Mouse (Mus musculus) mouse embryonic stem cell (cell line): ENCODE measurements at regions not wholly inside any gene's neighbourhood (a gene's known extent, or its start where the extent isn't known, plus 50 kb on each side); places are given as distances from the start of the nearest gene placed in this dataset.
"Not testable (repeated sequence)": the region's sequence is repeated elsewhere in the genome, so short reads cannot be mapped to it uniquely, and the experiment has no call there.

ENCODE experiments used
- in situ Hi-C, 2 experiments: fragments of 300-500 bp; cut with MboI; formaldehyde crosslinking; loops; 1 replicate in 1 of 2; 3 replicates in 1 of 2; pipeline ENCODE4 v1.14.3; 2019 to 2020; ENCODE audit warnings: low sequenced_read_pairs in 2 of 2, low pct_unique_long_range_greater_than_20kb in 1 of 2, mixed read lengths in 1 of 2; ENCODE audit not compliant: unreplicated experiment in 1 of 2

DNA sequence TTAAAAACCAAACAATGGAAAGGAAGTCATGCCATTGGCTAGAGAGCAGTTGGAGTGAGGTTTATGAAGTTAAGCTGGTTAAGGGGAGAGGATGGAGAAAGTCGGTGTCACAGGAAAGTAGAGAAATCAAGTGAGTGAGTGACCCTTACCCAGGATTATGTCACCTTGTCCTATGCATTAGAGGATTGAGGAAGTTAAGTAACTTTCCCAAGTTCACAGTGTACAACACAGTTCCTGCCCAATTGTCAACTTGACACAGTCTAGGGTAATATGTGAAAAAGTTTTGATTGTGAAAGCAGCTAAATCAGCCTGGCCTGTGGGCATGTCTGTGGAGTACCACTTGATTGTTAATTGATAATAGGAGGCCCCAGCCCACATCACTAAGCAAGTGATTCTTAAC is 156.0 kb upstream of the Creb1 start:
- in situ Hi-C loops, result not testable (repeated sequence)

DNA sequence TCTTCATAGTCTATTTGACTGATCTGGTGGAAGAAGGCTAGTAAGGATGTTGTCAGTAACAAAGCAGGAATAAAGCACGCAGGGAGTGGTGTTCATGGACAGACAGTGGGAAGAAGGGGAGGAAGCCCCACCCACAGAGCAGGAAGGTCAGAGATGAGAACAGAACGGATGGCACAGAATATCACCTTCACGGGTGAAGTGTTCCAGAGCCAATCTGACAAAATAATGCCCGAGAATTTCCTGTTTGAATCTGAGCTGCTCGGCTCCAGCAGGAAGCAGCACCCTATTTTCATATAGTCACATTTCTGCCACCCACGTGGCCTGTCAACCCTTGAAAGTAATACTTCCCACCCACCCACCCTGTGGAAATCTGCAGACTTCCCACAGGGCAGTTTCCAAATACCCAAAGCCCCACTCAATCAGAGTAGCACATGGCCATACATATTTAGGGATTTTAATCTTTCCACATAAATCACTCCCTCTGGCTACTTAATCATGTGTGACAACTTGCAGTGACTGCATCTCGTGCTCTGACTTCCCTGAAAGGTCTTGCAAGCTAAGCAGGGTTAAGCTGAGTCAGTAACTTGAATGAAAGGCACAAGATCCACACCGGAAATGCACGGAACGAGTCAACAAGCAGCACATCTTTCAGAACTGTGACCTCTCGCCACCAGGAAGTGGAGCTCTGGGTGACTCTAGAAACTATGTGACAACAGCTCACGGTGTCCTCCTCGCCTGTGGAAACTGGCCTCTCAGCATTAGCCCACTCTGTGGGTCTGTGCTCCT is 158.0 kb upstream of the Creb1 start:
- in situ Hi-C loops, result no loop called here

DNA sequence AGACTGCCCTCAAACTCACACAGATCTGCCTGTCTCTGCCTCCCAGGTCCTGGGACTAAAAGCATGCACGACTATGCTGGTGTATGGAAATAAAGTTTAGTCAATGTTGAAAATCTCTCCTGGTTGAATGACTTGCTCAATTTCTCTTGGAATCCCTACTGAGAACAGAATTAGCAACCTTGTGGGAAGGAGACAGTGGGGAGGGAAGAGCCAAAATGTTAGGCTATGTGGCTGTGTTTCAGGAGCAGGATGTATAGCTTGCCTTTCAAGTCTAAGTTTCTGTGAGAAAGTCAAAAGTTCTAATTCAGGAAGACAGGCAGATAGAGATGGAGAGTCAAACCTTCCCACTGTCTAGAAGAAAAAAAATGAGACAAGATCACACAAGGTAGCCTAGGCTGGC is 168.3 kb upstream of the Creb1 start:
- in situ Hi-C loops, result no loop called here

DNA sequence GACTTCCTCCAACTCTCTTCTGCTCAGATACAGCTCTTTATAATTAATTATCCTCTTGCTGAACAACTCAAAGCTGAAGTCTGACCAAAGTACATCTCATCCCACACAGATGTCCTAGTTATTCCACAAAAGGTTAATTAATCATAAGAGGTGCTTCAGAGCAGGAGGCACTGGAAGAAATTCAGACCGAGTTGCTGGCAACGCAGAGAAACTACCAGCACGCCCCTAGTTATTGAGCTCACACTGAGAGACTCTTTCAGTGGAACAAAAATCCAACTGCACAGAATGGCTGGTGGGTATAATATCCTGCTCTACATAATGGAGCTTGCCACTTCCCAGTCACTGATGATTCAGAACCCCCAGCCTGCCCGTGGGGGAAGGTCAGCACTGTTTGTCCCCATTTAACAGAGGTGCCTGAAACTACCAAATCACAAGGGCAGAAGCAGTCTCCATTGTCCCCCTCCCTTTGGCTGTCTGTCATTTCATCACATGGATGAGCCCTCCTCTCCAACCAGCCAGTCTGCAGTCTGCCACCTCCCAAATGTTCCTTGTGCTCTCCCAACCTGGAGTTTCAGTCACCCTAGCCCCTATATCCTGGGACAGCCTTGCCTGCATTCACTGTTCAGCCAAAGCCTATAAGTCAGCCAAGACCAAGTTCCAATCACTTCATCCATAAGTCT is 170.3 kb upstream of the Creb1 start:
- in situ Hi-C loops, result no loop called here

DNA sequence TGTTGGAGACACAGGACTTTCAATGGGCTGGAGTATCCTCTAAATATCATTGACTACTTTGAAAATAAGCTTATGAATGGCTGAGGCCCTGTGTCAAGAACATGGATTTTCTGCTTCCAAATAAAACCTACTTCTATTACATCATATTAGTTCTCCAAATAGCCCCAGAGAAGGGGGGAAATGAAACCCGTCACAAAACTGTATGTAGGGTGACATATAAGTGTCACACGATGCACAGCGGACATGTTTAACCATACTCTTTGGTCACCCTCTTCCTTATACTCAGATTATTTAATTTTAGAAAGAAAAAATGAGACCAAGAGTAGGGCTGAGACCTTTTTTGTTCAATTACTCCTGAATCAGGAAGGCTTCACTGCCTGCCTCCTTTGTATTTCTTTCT is 189.2 kb upstream of the Creb1 start:
- in situ Hi-C loops, result no loop called here

DNA sequence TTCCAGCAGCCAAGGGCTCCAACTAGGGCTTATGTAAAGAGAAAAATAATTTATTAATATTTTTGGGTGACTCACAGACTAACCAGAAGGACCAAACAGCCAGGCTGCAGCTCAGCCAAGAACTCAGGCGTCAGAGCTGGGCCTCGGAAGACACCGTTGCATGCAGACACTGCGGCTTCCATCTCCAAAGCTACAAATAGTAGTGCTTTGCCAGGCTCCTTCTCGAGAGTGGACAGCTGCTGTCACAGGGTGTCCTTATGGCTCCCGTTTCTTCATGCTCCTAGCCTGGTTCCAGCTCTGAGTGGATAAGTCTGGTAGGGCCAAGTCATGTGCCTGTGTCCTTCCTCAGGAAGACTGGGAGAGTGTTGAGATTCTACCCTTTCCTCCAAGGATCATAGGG is 190.8 kb upstream of the Creb1 start:
- in situ Hi-C loops, result no loop called here

DNA sequence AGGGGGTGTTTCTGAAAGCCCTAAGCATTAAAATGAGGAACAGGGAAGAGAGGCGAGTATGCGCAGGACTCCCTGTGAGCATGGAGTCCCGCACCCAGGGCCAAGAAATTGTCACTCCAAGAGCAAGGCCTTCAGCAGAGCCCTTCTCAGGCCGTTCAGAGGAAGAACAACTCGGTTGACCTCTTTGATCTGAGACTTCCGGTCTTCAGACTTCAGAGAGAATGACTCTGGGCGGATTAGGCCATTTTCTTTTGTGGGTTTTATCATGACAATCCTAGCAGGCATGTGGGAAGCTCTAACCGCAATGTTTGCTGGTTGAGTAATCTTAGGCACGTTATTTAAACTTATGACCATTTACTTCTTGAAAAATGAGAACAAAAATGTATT is 193.9 kb upstream of the Creb1 start:
- in situ Hi-C loops, result no loop called here

DNA sequence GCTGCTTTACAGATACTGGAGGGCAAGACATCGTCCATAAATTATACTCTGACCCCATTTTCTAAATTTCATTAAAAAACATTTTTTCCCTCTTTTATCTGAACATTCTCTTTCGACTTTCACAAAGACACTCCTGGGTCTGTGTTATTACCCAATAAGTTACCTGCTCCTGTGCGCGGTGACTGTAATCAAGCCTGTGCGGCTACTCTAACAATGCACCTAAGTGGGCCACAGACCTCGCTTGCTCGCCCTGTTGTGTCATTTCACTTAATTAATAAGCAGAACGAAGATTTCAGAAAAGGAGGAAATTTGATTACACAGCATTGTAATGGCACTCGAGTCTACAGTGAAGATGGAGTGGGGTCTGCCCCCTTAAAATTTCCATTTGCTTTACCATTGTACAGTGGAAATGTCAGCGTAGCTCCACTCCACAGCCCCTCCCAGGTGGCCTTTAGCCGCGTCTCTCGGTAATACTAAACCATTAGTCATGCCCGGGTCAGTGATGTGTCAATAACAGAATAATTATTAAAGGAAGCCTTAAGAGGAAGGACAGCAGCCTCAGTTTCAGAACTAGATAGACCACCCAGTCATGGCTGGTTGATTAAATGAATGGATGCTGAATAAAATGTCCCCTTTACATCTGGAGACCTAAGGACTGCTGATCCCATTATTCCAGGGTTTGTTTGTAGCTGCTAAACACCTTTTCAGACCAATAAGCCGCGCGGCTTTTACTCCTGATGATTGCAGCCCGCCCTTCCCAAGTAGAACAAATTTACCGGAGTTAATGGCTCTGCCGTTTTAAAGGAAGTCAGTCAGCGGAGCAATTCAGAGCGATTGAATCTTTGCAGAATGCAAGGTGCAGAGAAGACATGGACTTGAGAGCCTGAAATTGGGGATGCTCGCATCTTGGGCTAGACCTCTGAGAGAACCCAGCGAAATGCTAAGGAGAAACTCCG is 194.5 kb upstream of the Creb1 start:
- in situ Hi-C loops, result no loop called here

DNA sequence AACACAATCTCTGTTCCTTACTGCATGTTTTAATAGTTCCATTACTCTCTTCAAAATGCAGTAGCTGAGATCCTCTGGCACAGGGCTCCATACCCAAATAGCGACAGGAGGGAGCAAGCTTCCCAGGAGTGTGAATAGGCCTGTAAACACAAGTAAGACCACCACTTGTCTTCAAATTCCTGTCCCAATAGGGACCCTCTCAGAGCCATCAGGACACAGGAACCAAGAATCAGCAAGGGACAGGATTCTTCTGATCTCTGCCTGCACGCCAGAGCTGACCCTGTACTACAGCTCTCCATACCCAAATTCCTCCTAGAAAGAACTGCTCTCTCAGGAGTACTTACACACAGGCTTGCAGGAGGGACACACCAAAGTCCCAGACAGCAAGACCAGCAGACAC is 200.9 kb upstream of the Creb1 start:
- in situ Hi-C loops, result no loop called here

DNA sequence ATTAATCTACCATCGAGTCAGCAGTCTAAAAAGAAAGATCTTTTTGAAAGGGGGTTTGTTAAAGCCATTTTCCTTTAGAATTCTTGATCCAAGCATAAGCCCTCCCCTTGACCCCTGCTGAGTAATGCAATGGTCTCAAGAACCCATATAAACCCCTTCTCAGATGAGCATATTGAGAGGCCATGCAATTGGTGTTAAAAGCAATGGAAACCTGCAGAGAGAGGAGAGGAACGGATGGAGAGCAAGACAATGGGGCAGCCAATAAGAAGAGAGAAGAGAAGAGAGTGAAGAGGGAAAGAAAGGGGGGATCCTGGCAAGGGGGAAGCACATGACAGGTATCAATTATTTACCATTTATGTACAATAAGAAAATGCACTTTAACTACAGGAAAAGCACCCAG is 201.7 kb upstream of the Creb1 start:
- in situ Hi-C loops, result no loop called here

DNA sequence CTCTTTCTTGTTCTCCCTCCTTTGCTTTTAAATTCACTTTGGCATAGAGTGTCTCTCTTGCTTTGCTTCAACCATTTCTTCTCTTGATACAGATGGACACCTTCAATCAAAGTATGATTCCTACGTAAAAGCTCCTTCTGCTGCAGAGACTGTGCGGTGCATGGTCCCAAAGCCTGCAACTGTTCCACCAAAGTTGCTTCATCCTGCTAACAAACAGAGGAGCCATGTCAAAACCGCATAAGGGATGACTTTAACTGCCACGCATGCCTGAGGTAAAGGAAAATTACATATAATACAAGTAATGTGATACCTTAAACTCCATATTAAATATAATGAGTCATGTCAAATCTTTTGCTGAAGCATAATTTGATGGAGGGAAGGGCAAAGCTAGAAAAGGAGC is 200.1 kb upstream of the Klf7 start:
- in situ Hi-C loops, result no loop called here

DNA sequence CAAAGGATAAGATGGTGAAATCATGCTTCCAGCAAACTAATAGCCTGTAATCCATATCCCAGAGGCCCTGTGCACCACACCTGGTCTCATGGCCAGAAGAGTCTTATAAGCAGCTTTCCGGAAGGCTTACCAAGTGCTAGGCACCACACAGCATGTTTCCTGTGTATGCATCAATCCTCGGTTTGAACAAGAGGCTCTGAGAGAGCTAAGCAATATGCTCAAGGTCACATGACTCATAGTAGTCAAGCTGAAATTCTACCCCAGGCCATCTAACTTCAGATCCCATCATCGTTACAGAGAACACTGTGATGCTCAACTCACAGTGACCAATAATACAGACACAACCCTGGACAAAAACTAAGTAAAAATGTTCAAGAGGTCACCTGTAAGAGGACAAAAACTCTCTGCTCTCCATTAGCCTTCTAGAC is 197.1 kb upstream of the Klf7 start:
- in situ Hi-C loops, result no loop called here

DNA sequence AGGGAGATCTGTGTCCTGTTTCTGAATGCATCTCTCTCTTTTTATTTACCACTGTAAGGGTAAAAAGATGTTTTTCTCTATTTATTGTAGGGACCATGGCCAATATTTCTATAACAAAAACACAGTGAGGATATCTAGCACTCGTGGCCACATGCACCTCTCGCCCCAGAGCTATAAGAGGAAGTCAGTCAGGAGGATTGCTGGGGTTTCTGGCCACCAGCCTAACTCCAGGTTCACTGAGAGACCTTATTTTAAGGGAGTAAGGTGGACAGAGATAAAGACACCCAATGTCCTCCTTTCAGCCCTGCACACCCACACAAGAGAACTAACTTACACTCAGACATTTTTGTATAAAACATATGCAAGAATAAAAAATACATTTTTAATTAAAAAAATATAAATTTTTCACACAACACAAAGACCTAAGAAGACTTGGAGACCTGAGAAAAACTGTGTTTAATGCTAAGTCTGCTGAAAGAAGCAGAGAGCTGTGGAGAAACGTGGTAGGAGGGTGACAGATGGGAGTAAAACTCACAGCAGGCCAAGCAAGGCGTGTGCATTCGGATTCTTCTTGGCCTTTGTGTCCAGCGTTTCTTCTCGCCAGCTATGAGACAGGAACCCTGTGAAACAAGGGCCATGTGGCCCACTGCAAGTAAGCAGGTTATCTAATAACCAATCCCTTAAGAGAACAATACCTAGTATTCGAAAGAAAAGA is 196.5 kb upstream of the Klf7 start:
- in situ Hi-C loops, result no loop called here

DNA sequence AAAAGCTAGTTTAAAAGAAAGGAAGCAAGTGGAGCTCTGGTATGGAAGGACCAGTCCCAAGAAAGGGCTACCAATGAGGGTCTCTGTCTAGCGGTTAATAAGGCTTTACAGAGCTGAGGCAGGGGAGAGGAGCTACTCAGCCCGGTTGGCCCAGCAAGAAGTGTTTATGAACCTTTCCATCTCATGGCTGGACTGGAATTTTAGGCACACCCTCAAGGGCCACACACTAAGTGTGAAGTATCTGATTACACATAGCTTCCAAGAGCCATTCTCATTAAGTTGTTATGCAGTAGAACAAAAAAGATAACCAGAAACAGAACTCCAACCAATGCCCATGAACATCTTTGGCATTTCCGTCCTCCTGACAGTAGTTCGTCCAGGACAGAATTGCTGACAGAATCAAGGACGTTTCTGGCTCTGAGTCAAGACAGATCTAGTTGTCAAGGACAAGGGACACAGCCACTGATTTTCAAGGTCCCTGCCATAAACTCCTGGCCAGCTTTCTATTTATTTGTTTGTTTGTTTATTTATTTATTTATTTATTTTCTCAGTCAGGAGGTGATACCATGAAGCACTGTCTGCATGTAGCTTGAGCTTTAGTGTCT is 195.1 kb upstream of the Klf7 start:
- in situ Hi-C loops, result no loop called here

DNA sequence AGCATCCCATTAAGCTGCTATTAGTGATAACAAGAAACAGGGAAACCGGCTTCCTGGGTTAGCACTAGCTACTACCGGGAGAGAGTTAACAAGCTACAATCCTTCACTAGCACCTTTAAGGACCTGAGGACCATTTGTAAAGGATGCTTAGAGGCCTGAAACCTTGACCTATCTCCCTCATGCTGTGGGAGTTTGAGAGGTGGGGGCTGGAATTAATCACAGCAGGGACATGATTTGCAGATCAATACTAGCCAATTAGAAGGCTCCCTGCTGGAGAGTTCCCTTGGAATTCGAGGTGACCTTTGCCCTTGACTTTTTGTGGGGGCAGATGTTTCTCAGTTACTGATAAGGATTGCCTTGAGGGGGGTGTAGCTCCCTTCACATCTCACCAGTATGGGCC is 189.3 kb upstream of the Klf7 start:
- in situ Hi-C loops, result no loop called here

DNA sequence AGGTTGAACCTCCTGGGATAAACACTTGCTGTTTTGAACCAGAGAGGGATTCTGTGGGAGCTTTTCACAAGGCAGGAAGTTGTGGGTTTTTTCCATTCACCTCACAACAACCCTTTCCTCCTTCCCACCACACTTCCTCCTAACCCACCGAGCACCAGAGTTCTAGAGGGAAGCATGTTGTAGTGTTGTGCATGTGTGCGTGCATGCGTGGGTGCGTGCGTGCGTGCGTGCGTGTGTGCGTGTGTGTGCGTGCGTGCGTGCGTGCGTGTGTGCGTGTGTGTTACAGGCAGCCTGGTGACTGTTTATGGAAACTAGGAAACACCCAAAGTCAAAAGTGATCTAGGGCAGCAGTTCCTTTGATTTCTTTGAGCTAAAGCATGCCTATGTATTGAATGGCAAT is 186.5 kb upstream of the Klf7 start:
- in situ Hi-C loops, result no loop called here

DNA sequence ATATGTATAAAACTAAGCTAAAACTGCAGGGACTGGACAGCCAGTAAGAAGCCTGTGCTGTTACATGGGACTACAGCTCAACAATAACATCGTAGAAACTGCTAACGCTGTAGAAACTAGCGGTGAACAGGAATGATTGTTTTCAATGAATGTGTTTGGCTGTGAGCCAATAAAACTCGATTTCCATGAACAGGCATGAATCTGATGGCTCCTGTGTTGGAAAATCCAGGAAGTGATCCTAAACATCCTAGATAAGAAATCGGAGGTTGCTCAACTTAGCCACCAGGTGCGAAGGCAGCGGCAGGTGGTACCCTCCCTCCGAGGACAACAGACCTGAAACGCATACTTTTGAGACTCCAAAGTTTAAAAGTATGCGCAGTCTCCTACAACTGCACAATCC is 186.0 kb upstream of the Klf7 start:
- in situ Hi-C loops, result no loop called here

DNA sequence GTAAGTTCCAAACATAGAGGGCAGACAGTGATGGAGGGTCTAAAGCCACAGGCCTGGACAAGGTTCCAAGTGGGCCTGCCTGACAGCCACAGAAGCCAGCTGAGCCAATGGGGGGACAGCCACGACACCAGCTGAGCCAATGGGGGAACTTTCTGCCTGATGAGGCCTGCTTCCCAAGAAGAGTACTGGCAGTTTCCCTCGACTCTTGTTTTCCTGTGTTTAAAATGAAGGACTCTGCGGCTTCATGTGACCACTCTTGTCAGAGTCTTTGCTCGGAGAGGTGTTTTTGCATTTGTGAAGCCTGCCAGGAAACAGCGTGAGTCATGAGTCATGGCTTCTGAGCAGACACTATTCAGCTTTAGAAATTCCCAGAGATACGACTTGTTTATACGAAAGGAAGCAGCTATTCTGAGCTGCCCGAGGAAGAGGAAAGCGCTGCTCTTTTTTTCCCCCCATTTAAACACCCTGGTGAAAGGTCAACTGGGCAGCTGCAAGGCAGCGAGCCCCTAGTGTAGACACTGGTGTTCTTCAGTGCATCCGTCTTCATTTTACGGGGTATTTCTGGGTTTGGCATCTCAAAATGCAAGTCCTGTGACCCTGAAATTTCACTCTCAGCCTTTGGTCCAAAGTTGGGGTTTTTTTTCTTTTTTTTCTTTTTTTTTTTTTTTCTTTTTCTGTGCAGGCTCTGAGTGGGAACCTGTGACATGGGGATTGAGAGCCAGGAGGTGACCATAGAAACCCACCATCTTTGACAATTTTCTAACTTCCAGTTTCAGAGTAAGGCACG is 183.5 kb upstream of the Klf7 start:
- in situ Hi-C loops, result no loop called here
